7 mouse cellular contexts compared by ENCODE assay signal in the genomic region with DNA sequence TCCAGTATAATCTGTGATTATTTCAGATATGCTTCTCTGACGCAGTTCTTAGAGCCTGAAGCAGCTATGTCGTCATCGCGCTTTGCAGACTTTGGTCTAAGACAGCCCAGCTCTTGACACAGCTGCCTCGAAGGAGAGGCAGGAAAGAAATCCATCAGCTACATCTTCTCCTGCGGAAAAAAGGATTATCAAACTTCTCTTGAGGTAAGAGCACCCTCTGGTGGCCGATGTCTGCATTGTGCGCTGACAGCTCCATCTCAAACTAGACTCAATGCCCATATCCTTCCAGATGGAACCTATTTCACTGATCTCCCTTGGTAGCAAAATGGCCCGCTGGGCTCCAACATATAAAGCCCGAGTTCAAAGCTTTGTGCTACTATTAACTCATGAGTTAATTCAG.
A peak's percentile ranks its signal among the peaks of the same experiment; 100 is the strongest.
DNase-seq lines count a peak whose midpoint lies in the region; ATAC-seq and TF ChIP-seq lines count a peak whose summit lies in the region.

No protein-coding gene starts in this region.

- H3K27me3 ChIP-seq in hindbrain, postnatal 0 days (ENCODE audit: insufficient read depth, low read length) = no peaks in the 10 kb centered on the region
- no peaks in the 10 kb centered on the region for H3K27me3 ChIP-seq in midbrain, embryonic 11.5 days (ENCODE audit: control insufficient read depth, insufficient read depth, low read length)
- H3K27me3 ChIP-seq in small intestine, adult 2 months (ENCODE audit: control insufficient read depth, insufficient read depth, low read length) = no peaks in the 10 kb centered on the region

- H3K4me1 ChIP-seq in hindbrain, postnatal 0 days (ENCODE audit: insufficient read depth, low read length) = no peaks in the 10 kb centered on the region
- H3K4me1 ChIP-seq in midbrain, embryonic 11.5 days (ENCODE audit: control insufficient read depth, insufficient read depth, low read length) = no peaks in the 10 kb centered on the region
- no peaks in the 10 kb centered on the region for H3K4me1 ChIP-seq in small intestine, adult 2 months (ENCODE audit: control insufficient read depth, insufficient read depth, insufficient read length, low read length)

- H3K9ac ChIP-seq in hindbrain, postnatal 0 days (replicated peaks; ENCODE audit: low read length) = no peak overlapping the region
- H3K9ac ChIP-seq in midbrain, embryonic 11.5 days (ENCODE audit: low read length) = no peak overlapping the region

- H3K9me3 ChIP-seq in hindbrain, postnatal 0 days (ENCODE audit: low read length) = no peaks in the 10 kb centered on the region
- no peaks in the 10 kb centered on the region for H3K9me3 ChIP-seq in midbrain, embryonic 11.5 days (ENCODE audit: control insufficient read depth, low read length)

- WGBS in hindbrain, postnatal 0 days = 9% methylated on average over 10 of the region's 10 CpGs
- WGBS in midbrain, embryonic 11.5 days = 11% methylated on average over 10 of the region's 10 CpGs
- 8% methylated on average over 10 of the region's 10 CpGs for WGBS in small intestine, adult 2 months

- H3K36me3 ChIP-seq in hindbrain, postnatal 0 days (ENCODE audit: insufficient read depth, low read length) = no peaks in the 10 kb centered on the region
- H3K36me3 ChIP-seq in midbrain, embryonic 11.5 days (ENCODE audit: control insufficient read depth, insufficient read depth, low read length) = no peaks in the 10 kb centered on the region
- H3K36me3 ChIP-seq in small intestine, adult 2 months (ENCODE audit: control insufficient read depth, insufficient read depth, low read length) = no peaks in the 10 kb centered on the region

- peak; percentile 69 to 76 for DNase-seq in adrenal gland, adult 18-20 months (ENCODE audit: low spot score in 2 of 2)
- DNase-seq in cerebellum, postnatal 4 days (ENCODE audit: low spot score in 2 of 2) = peak; percentile 75 to 85
- DNase-seq in gastrocnemius, adult 8-10 months (ENCODE audit: low spot score in 2 of 2) = peak; percentile 45 to 55
- peak; percentile 92 for DNase-seq in hindbrain, postnatal 0 days (ENCODE audit: low spot score)
- peak; percentile 27 to 78 for DNase-seq in left cerebral cortex, adult 8-10 months (ENCODE audit: low spot score in 2 of 2)
- DNase-seq in midbrain, embryonic 11.5 days (ENCODE audit: low spot score, missing footprints) = peak; percentile 98

- TF ChIP-seq CTCF in hindbrain, postnatal 0 days (IDR thresholded peaks at IDR 0.05; ENCODE audit: low read depth) = peak; percentile 94
- TF ChIP-seq CTCF in small intestine, adult 2 months (IDR thresholded peaks at IDR 0.05; ENCODE audit: extremely low read depth, insufficient read length, insufficient replicate concordance, low read depth, low read length) = peak; percentile 74; the same call in 1 of the 2 replicates

- peak; percentile 79 for ATAC-seq in hindbrain, postnatal 0 days
- peak; percentile 75 for ATAC-seq in midbrain, embryonic 11.5 days (ENCODE audit: low FRiP score)

- H3K4me3 ChIP-seq in hindbrain, postnatal 0 days (ENCODE audit: low read length) = no peak overlapping the region
- no peak overlapping the region for H3K4me3 ChIP-seq in midbrain, embryonic 11.5 days (ENCODE audit: low read depth, low read length)
- no peak overlapping the region for H3K4me3 ChIP-seq in small intestine, adult 2 months (ENCODE audit: low read depth, low read length)

- H3K4me2 ChIP-seq in hindbrain, postnatal 0 days (ENCODE audit: low read depth, low read length) = peak overlapping the region; percentile 35; the same call in 1 of the 2 replicates
- no peak overlapping the region for H3K4me2 ChIP-seq in midbrain, embryonic 11.5 days

- H3K27ac ChIP-seq in hindbrain, postnatal 0 days = no peak overlapping the region
- H3K27ac ChIP-seq in midbrain, embryonic 11.5 days (ENCODE audit: low read depth, low read length) = no peak overlapping the region
- H3K27ac ChIP-seq in small intestine, adult 2 months (ENCODE audit: insufficient read depth, low read depth, low read length) = no peak overlapping the region

- TF ChIP-seq POLR2A in small intestine, adult 2 months (IDR thresholded peaks at IDR 0.05; ENCODE audit: low read depth, low read length) = no peak
